Mouse (Mus musculus) splenic B cell, adult 2 months (primary cell): ENCODE data around the gene Gpr137.
"Not testable (repeated sequence)": the region's sequence is repeated elsewhere in the genome, so short reads cannot be mapped to it uniquely, and the experiment has no call there.

ENCODE experiments used
- DNase-seq: peaks from one replicate; pipeline ENCODE4 v3.0.0-alpha.2; 2011; ENCODE audit warnings: low read depth, low spot score
- H3K27me3 ChIP-seq: 2 replicates; pipeline ENCODE4 v1.6.1; 2012; ENCODE audit warnings: mild to moderate bottlenecking, low read length, moderate library complexity, mixed read lengths; ENCODE audit not compliant: control insufficient read depth, poor library complexity, insufficient read depth, severe bottlenecking
- H3K36me3 ChIP-seq: 2 replicates; pipeline ENCODE4 v1.6.1; 2012; ENCODE audit warnings: mild to moderate bottlenecking, low read length, moderate library complexity, mixed read lengths; ENCODE audit not compliant: control insufficient read depth, poor library complexity, insufficient read depth, severe bottlenecking

Gpr137 gene

DNA sequence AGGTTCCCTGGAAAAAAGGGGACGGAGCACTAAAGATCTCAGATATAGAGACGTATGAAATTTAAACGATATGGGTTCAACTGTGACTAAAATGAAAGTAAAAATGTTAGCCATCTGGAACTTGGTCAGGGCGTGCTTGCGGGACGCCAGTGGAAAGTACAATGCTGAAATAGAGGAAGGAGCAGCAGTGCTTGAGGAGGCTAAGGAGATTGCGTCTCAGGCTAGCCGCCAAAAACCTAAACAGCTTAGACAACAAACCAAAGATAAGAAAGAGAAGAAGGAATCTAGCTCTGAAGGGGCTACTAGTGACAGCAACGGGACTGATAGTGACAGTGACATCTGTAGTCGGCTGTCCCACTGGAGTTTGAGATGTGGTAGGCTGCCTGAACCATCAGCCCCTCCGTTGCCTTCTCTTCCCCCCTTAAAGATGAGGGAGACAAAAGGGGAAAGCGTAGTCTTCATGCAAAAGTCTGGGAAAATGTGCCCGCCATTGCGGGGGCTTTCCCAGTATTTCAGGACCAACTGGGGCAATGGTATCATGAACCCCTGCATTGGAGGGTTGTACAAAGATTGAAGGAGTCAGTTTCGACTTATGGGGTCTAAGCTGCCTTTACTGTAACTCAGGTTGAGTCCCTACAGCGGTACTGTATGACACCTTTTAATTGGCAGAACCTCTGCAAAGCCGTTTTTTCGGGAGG, 46.5 kb downstream of the Gpr137 start:
- not testable (repeated sequence) for H3K27me3 ChIP-seq, H3K36me3 ChIP-seq
- DNase-seq: peak; percentile 48

DNA sequence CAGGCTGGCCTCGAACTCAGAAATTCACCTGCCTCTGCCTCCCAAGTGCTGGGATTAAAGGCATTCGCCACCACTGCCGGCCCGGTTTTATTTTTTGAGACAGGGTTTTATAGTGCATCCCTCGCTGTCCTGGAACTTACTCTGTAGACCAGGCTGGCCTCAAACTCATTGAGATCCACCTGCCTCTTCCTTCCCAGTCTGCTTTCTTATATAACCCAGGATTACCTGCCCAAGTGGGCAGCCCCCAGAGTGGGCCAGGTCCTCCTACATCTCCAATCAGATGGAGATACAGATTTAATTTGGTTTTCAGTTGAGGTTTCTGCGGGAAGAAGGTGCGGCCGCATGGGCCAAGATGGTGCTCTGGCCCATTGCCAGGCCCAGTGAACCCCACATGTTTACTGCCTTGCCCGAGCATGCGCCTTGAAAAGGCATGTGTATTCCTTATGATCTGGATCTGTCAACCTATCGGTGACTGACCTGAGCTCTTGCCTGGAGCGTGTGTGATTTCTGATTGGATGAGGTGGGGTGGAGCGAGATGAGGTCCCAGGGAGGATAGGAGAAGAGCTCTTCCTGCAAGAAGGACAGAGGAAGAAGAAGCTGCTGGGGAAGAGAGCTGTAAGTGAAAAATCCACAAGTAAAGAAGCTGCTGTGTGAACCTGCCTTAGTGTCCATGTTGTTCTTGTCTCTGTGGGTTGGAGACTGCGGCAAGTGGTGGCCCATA, 48.4 kb downstream of the Gpr137 start:
- no peaks in the 10 kb centered on the region for H3K36me3 ChIP-seq
- DNase-seq: no peak
- H3K27me3 ChIP-seq: no peaks in the 10 kb centered on the region

DNA sequence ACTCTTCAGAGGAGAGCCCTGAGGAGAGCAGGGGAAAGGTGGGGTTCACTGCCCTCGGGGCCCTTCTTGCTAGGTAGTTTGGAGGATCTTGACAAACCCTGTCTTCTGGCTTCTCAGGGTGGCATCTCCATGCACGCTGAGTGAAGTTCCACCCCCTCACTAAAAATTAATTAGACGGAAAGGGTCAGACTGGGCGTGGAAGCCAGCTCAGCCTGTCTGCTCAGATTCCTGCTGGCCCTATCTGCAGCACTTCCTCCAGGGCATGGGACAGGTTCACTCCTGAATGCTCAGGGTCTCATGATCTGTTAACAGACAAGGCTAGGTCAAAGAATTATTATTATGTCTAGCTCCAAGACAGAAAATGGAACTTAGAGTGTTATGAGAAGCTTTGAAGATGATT, 49.8 kb downstream of the Gpr137 start:
- H3K27me3 ChIP-seq: no peaks in the 10 kb centered on the region
- DNase-seq: no peak
- no peaks in the 10 kb centered on the region for H3K36me3 ChIP-seq
